Mouse (Mus musculus): ENCODE measurements around the gene Akr1a1. TPM values are rescaled to one million over a fixed set of nuclear protein-coding genes. Genes with fewer than 3 reads are reported as not detected.
"Not testable (repeated sequence)": the region's sequence is repeated elsewhere in the genome, so short reads cannot be mapped to it uniquely, and the experiment has no call there.

The Akr1a1 gene
- polyA plus RNA-seq, 1 experiment from 2014 or later: 817 TPM

- ATAC-seq (ENCODE audit: low read depth): no peak
- no peak overlapping the region; the same call in 1 of the 2 replicates for H3K4me3 ChIP-seq (ENCODE audit: low read length)
- peak overlapping the region; percentile 98 for H3K27ac ChIP-seq (ENCODE audit: low read length)
- H3K4me1 ChIP-seq (replicated peaks; ENCODE audit: control insufficient read depth, insufficient read depth, low read length): peaks cover 14% of the 10 kb centered on the region
- H3K27me3 ChIP-seq (ENCODE audit: control insufficient read depth, insufficient read depth, low read depth, low read length): no peaks in the 10 kb centered on the region
- WGBS: 72% methylated on average over 2 of the region's 2 CpGs
- peak overlapping the region; percentile 78; the same call in 1 of the 2 replicates for H3K4me2 ChIP-seq (ENCODE audit: low read depth, low read length)
- peaks cover 17% of the 10 kb centered on the region for H3K36me3 ChIP-seq (ENCODE audit: control insufficient read depth, insufficient read depth, low read length)
- H3K9me3 ChIP-seq (ENCODE audit: control insufficient read depth, low read length): no peaks in the 10 kb centered on the region
- H3K9ac ChIP-seq (ENCODE audit: low read length): peak overlapping the region; percentile 87; the same call in 1 of the 2 replicates
Observed at GRCm38 (mm10) chr4:116684665-116685064, 33.2 kb upstream of the Akr1a1 start.

- Histone ChIP-seq H3K4me1 (replicated peaks; ENCODE audit: control insufficient read depth, insufficient read depth, low read length) (peaks cover 14% of the 10 kb centered on the region), H3K36me3 (ENCODE audit: control insufficient read depth, insufficient read depth, low read length) (peaks cover 11% of the 10 kb centered on the region)
- no peak for ATAC-seq (ENCODE audit: low read depth)
Observed at GRCm38 (mm10) chr4:116683957-116684356, 32.5 kb upstream of the Akr1a1 start.

GRCm38 (mm10) chr4:116680521-116680920, 29.0 kb upstream of the Akr1a1 start:
- H3K36me3 ChIP-seq (ENCODE audit: control insufficient read depth, insufficient read depth, low read length); H3K9me3 ChIP-seq (ENCODE audit: control insufficient read depth, low read length); H3K9ac ChIP-seq (ENCODE audit: low read length); H3K27ac ChIP-seq (ENCODE audit: low read length); H3K27me3 ChIP-seq (ENCODE audit: control insufficient read depth, insufficient read depth, low read depth, low read length); H3K4me1 ChIP-seq (replicated peaks; ENCODE audit: control insufficient read depth, insufficient read depth, low read length); H3K4me2 ChIP-seq (ENCODE audit: low read depth, low read length); ATAC-seq (ENCODE audit: low read depth); H3K4me3 ChIP-seq (ENCODE audit: low read length): not testable (repeated sequence)
- 85% methylated on average over 4 of the region's 4 CpGs for WGBS

More at GRCm38 (mm10) chr4:116683957-116684356, 32.5 kb upstream of the Akr1a1 start:
- WGBS: 75% methylated on average over 4 of the region's 4 CpGs
- Histone ChIP-seq H3K9ac (ENCODE audit: low read length) (no peak overlapping the region), H3K27ac (ENCODE audit: low read length) (no peak overlapping the region), H3K4me2 (ENCODE audit: low read depth, low read length) (no peak overlapping the region), H3K27me3 (ENCODE audit: control insufficient read depth, insufficient read depth, low read depth, low read length) (no peaks in the 10 kb centered on the region), H3K9me3 (ENCODE audit: control insufficient read depth, low read length) (no peaks in the 10 kb centered on the region), H3K4me3 (ENCODE audit: low read length) (no peak overlapping the region)

GRCm38 (mm10) chr4:116679141-116679540, 27.7 kb upstream of the Akr1a1 start:
- Histone ChIP-seq H3K4me3 (ENCODE audit: low read length) (no peak overlapping the region), H3K9ac (ENCODE audit: low read length) (no peak overlapping the region), H3K4me2 (ENCODE audit: low read depth, low read length) (no peak overlapping the region), H3K27ac (ENCODE audit: low read length) (no peak overlapping the region), H3K9me3 (ENCODE audit: control insufficient read depth, low read length) (no peaks in the 10 kb centered on the region), H3K27me3 (ENCODE audit: control insufficient read depth, insufficient read depth, low read depth, low read length) (no peaks in the 10 kb centered on the region), H3K4me1 (replicated peaks; ENCODE audit: control insufficient read depth, insufficient read depth, low read length) (no peaks in the 10 kb centered on the region), H3K36me3 (ENCODE audit: control insufficient read depth, insufficient read depth, low read length) (no peaks in the 10 kb centered on the region)
- ATAC-seq (ENCODE audit: low read depth): no peak
- WGBS: 70% methylated on average over 5 of the region's 5 CpGs

GRCm38 (mm10) chr4:116677808-116678207, 26.3 kb upstream of the Akr1a1 start:
- Histone ChIP-seq H3K4me3 (ENCODE audit: low read length) (no peak overlapping the region), H3K36me3 (ENCODE audit: control insufficient read depth, insufficient read depth, low read length) (no peaks in the 10 kb centered on the region), H3K4me2 (ENCODE audit: low read depth, low read length) (no peak overlapping the region), H3K9me3 (ENCODE audit: control insufficient read depth, low read length) (no peaks in the 10 kb centered on the region), H3K4me1 (replicated peaks; ENCODE audit: control insufficient read depth, insufficient read depth, low read length) (peaks cover 4% of the 10 kb centered on the region; the same call in 1 of the 2 replicates), H3K27me3 (ENCODE audit: control insufficient read depth, insufficient read depth, low read depth, low read length) (no peaks in the 10 kb centered on the region), H3K9ac (ENCODE audit: low read length) (no peak overlapping the region), H3K27ac (ENCODE audit: low read length) (no peak overlapping the region)
- 72% methylated on average over 1 of the region's 1 CpGs for WGBS
- no peak for ATAC-seq (ENCODE audit: low read depth)

GRCm38 (mm10) chr4:116676027-116676426, 24.5 kb upstream of the Akr1a1 start:
- 76% methylated on average over 3 of the region's 3 CpGs for WGBS
- H3K9ac ChIP-seq (ENCODE audit: low read length): no peak overlapping the region
- H3K36me3 ChIP-seq (ENCODE audit: control insufficient read depth, insufficient read depth, low read length): no peaks in the 10 kb centered on the region
- H3K4me3 ChIP-seq (ENCODE audit: low read length): no peak overlapping the region
- no peak for ATAC-seq (ENCODE audit: low read depth)
- no peak overlapping the region for H3K4me2 ChIP-seq (ENCODE audit: low read depth, low read length)
- peaks cover 6% of the 10 kb centered on the region; the same call in 1 of the 2 replicates for H3K4me1 ChIP-seq (replicated peaks; ENCODE audit: control insufficient read depth, insufficient read depth, low read length)
- no peaks in the 10 kb centered on the region for H3K27me3 ChIP-seq (ENCODE audit: control insufficient read depth, insufficient read depth, low read depth, low read length)
- H3K27ac ChIP-seq (ENCODE audit: low read length): no peak overlapping the region
- H3K9me3 ChIP-seq (ENCODE audit: control insufficient read depth, low read length): no peaks in the 10 kb centered on the region

GRCm38 (mm10) chr4:116674761-116675160, 23.3 kb upstream of the Akr1a1 start:
- H3K9me3 ChIP-seq (ENCODE audit: control insufficient read depth, low read length); H3K4me2 ChIP-seq (ENCODE audit: low read depth, low read length); ATAC-seq (ENCODE audit: low read depth); H3K9ac ChIP-seq (ENCODE audit: low read length); H3K4me1 ChIP-seq (replicated peaks; ENCODE audit: control insufficient read depth, insufficient read depth, low read length); H3K27me3 ChIP-seq (ENCODE audit: control insufficient read depth, insufficient read depth, low read depth, low read length); H3K27ac ChIP-seq (ENCODE audit: low read length); H3K4me3 ChIP-seq (ENCODE audit: low read length); H3K36me3 ChIP-seq (ENCODE audit: control insufficient read depth, insufficient read depth, low read length): not testable (repeated sequence)
- WGBS: 85% methylated on average over 6 of the region's 6 CpGs

- H3K4me2 ChIP-seq (ENCODE audit: low read depth, low read length): no peak overlapping the region
- no peak overlapping the region for H3K27ac ChIP-seq (ENCODE audit: low read length)
- H3K27me3 ChIP-seq (ENCODE audit: control insufficient read depth, insufficient read depth, low read depth, low read length): no peaks in the 10 kb centered on the region
- peaks cover 6% of the 10 kb centered on the region; the same call in 1 of the 2 replicates for H3K4me1 ChIP-seq (replicated peaks; ENCODE audit: control insufficient read depth, insufficient read depth, low read length)
- 18% methylated on average over 2 of the region's 2 CpGs for WGBS
- ATAC-seq (ENCODE audit: low read depth): peak; percentile 95
- H3K36me3 ChIP-seq (ENCODE audit: control insufficient read depth, insufficient read depth, low read length): no peaks in the 10 kb centered on the region
- H3K4me3 ChIP-seq (ENCODE audit: low read length): no peak overlapping the region
- no peak overlapping the region for H3K9ac ChIP-seq (ENCODE audit: low read length)
- no peaks in the 10 kb centered on the region for H3K9me3 ChIP-seq (ENCODE audit: control insufficient read depth, low read length)
Observed at GRCm38 (mm10) chr4:116672785-116673184, 21.3 kb upstream of the Akr1a1 start.

- Histone ChIP-seq H3K36me3 (ENCODE audit: control insufficient read depth, insufficient read depth, low read length) (no peaks in the 10 kb centered on the region), H3K27ac (ENCODE audit: low read length) (no peak overlapping the region), H3K4me1 (replicated peaks; ENCODE audit: control insufficient read depth, insufficient read depth, low read length) (peaks cover 6% of the 10 kb centered on the region; the same call in 1 of the 2 replicates), H3K4me3 (ENCODE audit: low read length) (no peak overlapping the region), H3K4me2 (ENCODE audit: low read depth, low read length) (no peak overlapping the region), H3K27me3 (ENCODE audit: control insufficient read depth, insufficient read depth, low read depth, low read length) (no peaks in the 10 kb centered on the region), H3K9me3 (ENCODE audit: control insufficient read depth, low read length) (no peaks in the 10 kb centered on the region), H3K9ac (ENCODE audit: low read length) (no peak overlapping the region)
- WGBS: 58% methylated on average over 2 of the region's 2 CpGs
- ATAC-seq (ENCODE audit: low read depth): no peak
Observed at GRCm38 (mm10) chr4:116669291-116669690, 17.8 kb upstream of the Akr1a1 start.

- no peak for ATAC-seq (ENCODE audit: low read depth)
- H3K4me2 ChIP-seq (ENCODE audit: low read depth, low read length): no peak overlapping the region
- H3K9me3 ChIP-seq (ENCODE audit: control insufficient read depth, low read length): no peaks in the 10 kb centered on the region
- peaks cover 5% of the 10 kb centered on the region; the same call in 1 of the 2 replicates for H3K4me1 ChIP-seq (replicated peaks; ENCODE audit: control insufficient read depth, insufficient read depth, low read length)
- no peaks in the 10 kb centered on the region for H3K36me3 ChIP-seq (ENCODE audit: control insufficient read depth, insufficient read depth, low read length)
- no peak overlapping the region for H3K27ac ChIP-seq (ENCODE audit: low read length)
- H3K4me3 ChIP-seq (ENCODE audit: low read length): no peak overlapping the region
- no peak overlapping the region for H3K9ac ChIP-seq (ENCODE audit: low read length)
- WGBS: 37% methylated on average over 3 of the region's 3 CpGs
- no peaks in the 10 kb centered on the region for H3K27me3 ChIP-seq (ENCODE audit: control insufficient read depth, insufficient read depth, low read depth, low read length)
Observed at GRCm38 (mm10) chr4:116668145-116668544, 16.7 kb upstream of the Akr1a1 start.

All from lung, embryonic 16.5 days (tissue).